Mouse (Mus musculus): ENCODE data around the gene Lgr4.

DNA sequence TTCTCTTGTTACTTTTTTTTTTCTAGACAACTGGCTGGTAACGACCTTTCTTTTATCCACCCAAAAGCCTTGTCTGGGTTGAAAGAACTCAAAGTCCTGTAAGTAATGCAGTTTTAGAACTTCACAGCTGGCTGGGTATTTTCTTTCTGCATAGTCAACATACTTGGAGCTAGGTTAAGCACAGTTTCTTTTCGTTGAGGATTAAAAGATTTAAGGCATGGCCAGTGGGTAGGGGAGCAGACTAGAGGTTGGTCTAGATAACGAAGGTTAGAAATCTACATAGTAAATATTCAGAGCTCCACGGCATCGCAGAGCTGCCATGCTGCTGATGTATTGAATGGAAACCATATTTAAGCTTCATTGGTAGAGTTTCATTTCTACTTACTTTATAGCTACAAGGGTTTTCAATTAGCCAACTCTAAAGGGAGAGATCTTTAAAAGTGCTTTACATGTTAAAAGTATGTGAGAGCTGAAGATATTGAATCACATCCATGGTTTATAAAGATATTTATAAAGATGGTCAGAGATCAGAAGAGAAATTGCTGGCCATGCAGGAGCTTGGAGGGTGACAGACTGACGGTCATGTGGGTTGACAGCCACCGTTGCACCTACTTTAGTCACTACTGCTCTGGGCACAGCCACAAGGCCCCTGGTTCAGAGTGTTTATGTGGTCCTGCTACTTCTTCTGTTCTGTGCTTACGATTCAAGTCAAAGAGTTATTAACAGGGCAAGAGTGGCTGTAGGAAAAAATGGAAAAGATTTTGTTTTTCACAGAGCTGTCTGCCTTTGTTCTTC is 72.4 kb downstream of the Lgr4 start:
- TF ChIP-seq CTCF (IDR thresholded peaks at IDR 0.05; ENCODE audit: low read depth) (no peak), EP300 (IDR thresholded peaks at IDR 0.05; ENCODE audit: low read depth) (no peak)
